Mouse (Mus musculus) stomach, postnatal 0 days (tissue): Measurements from ENCODE around the gene Klk4.

Experiments
- CTCF ChIP-seq: IDR thresholded peaks from 2 replicates; pipeline ENCODE4 v1.5.1; 2016; ENCODE audit warnings: antibody characterized with exemption, low read depth, mild to moderate bottlenecking, moderate library complexity
- EP300 ChIP-seq: optimal IDR thresholded peaks from 2 replicates; pipeline ENCODE3; 2016; ENCODE audit warnings: antibody characterized with exemption

GRCm38 (mm10) chr7:43932337-43932736 is 51.4 kb downstream of the Klk4 start:
- no peak for TF ChIP-seq CTCF
- no peak for TF ChIP-seq EP300
